ENCODE assay signal across 8 mouse cellular contexts in genomic region chr17:36168039-36168652, GRCm38 (mm10). TPM values are rescaled to one million over a fixed set of nuclear protein-coding genes. Genes with fewer than 3 reads are reported as not detected.
DNase-seq lines count a peak whose midpoint lies in the region; ATAC-seq and TF ChIP-seq lines count a peak whose summit lies in the region.

TSS of gene Gm8909 (minus strand) at chr17:36168537.

- no peak within 1 kb of the TSS for H3K9ac ChIP-seq in liver, embryonic 14.5 days (replicated peaks)
- H3K9ac ChIP-seq in stomach, embryonic 16.5 days (ENCODE audit: low read length): peak within 1 kb of the TSS; percentile 50; the same call in 1 of the 2 replicates

- no peak for TF ChIP-seq EP300 in liver, embryonic 14.5 days (IDR thresholded peaks at IDR 0.05; ENCODE audit: low read depth)

- no peak for TF ChIP-seq CTCF in spleen, adult 2 months (IDR thresholded peaks at IDR 0.05; ENCODE audit: extremely low read depth, insufficient read depth, insufficient read length, insufficient replicate concordance)
- no peak for TF ChIP-seq CTCF in liver, embryonic 14.5 days (IDR thresholded peaks at IDR 0.05; ENCODE audit: low read depth)

- ATAC-seq in granulocyte monocyte progenitor cell, adult 5-6 weeks (replicated peaks; ENCODE audit: poor library complexity, severe bottlenecking): peak; percentile 26; the same call in 1 of the 2 replicates
- ATAC-seq in liver, embryonic 14.5 days (ENCODE audit: insufficient read depth): no peak
- 0 out of 2 replicates have a peak, but pooled peaks have one; percentile 29 for ATAC-seq in stomach, embryonic 16.5 days (ENCODE audit: insufficient read depth, low FRiP score)

- peak within 1 kb of the TSS; percentile 64 for H3K4me3 ChIP-seq in spleen, adult 2 months (ENCODE audit: extremely low read depth, insufficient read depth, insufficient read length)
- peak within 1 kb of the TSS; percentile 36 to 48 for H3K4me3 ChIP-seq in liver, embryonic 14.5 days (ENCODE audit: insufficient read depth in 1 of 2, low read depth in 2 of 2, low read length in 2 of 2)
- peak within 1 kb of the TSS; percentile 51 for H3K4me3 ChIP-seq in stomach, embryonic 16.5 days (replicated peaks; ENCODE audit: low read length)

- H3K9me3 ChIP-seq in liver, embryonic 14.5 days (ENCODE audit: control insufficient read depth, low read length): no peaks in the 10 kb centered on the region
- H3K9me3 ChIP-seq in stomach, embryonic 16.5 days (replicated peaks; ENCODE audit: control insufficient read depth, low read length): no peaks in the 10 kb centered on the region

- TF ChIP-seq POLR2A in spleen, adult 2 months (IDR thresholded peaks at IDR 0.05; ENCODE audit: low read depth, low read length): no peak

- no peak within 1 kb of the TSS for H3K27ac ChIP-seq in spleen, adult 2 months (ENCODE audit: insufficient read depth, low read length)
- H3K27ac ChIP-seq in liver, embryonic 14.5 days: no peak within 1 kb of the TSS
- H3K27ac ChIP-seq in stomach, embryonic 16.5 days (ENCODE audit: low read length): no peak within 1 kb of the TSS

- H3K36me3 ChIP-seq in spleen, adult 2 months (ENCODE audit: control insufficient read depth, insufficient read depth, low read length): no peaks in the 10 kb centered on the region
- H3K36me3 ChIP-seq in liver, embryonic 14.5 days (replicated peaks; ENCODE audit: control insufficient read depth, insufficient read depth, low read depth): no peaks in the 10 kb centered on the region
- no peaks in the 10 kb centered on the region for H3K36me3 ChIP-seq in stomach, embryonic 16.5 days (ENCODE audit: control insufficient read depth, insufficient read depth, low read length)

- 8% methylated on average over 62 of the region's 63 CpGs for WGBS in spleen, adult 2 months
- 2% methylated on average over 62 of the region's 63 CpGs for WGBS in liver, embryonic 14.5 days (ENCODE audit: insufficient replicate concordance)
- WGBS in stomach, embryonic 16.5 days: 2% methylated on average over 63 of the region's 63 CpGs

- peaks cover 4% of the 10 kb centered on the region; the same call in 1 of the 2 replicates for H3K4me1 ChIP-seq in spleen, adult 2 months (ENCODE audit: control insufficient read depth, insufficient read depth, insufficient read length)
- H3K4me1 ChIP-seq in liver, embryonic 14.5 days (replicated peaks; ENCODE audit: control insufficient read depth in 2 of 2, insufficient read depth in 2 of 2, low read length in 1 of 2): no peaks in the 10 kb centered on the region
- no peaks in the 10 kb centered on the region for H3K4me1 ChIP-seq in stomach, embryonic 16.5 days (ENCODE audit: control insufficient read depth, insufficient read depth, low read length)

- peak within 1 kb of the TSS; percentile 58 for H3K4me2 ChIP-seq in liver, embryonic 14.5 days (ENCODE audit: low read depth)
- peak within 1 kb of the TSS; percentile 63 for H3K4me2 ChIP-seq in stomach, embryonic 16.5 days (ENCODE audit: low read depth, low read length)

- H3K27me3 ChIP-seq in spleen, adult 2 months (ENCODE audit: control insufficient read depth, insufficient read depth, low read length): peaks cover 15% of the 10 kb centered on the region
- peaks cover 46% of the 10 kb centered on the region for H3K27me3 ChIP-seq in liver, embryonic 14.5 days (ENCODE audit: control insufficient read depth, insufficient read depth, low read length)
- H3K27me3 ChIP-seq in stomach, embryonic 16.5 days (ENCODE audit: control insufficient read depth, insufficient read depth, low read length): peaks cover 30% of the 10 kb centered on the region

- DNase-seq in spleen, adult 2 months (ENCODE audit: low read depth in 1 of 2, low spot score in 2 of 2): no peak
- DNase-seq in spleen, adult 18-20 months: no peak
- no peak for DNase-seq in liver, embryonic 14.5 days (ENCODE audit: low read depth in 3 of 3, low spot score in 3 of 3)
- no peak for DNase-seq in cerebellum, postnatal 14 days
- no peak for DNase-seq in adrenal gland, adult 8-10 months
- no peak for DNase-seq in testis, postnatal 14 days (ENCODE audit: low spot score)

RNA-seq across cellular contexts. Expression of gene Gm8909, which starts in this region (rescaled TPM):
- polyA plus RNA-seq in spleen, adult 2 months (2012; rRNA removed): 0.15 TPM in 1 of 2 replicates, not detected in the other
- not detected in 2 replicates for total RNA-seq in granulocyte monocyte progenitor cell, adult 5-6 weeks (2014; fragmentation: Nextera tagmentation)
- total RNA-seq in granulocyte monocyte progenitor cell, adult 5-6 weeks (2017): not detected in 2 replicates
- polyA plus RNA-seq in liver, embryonic 14.5 days (2012; rRNA removed): not detected in 2 replicates
- polyA plus RNA-seq in liver, embryonic 14.5 days (2014; fragmentation: Nextera tagmentation; extraction: Ambion mirVana): not detected in 2 replicates
- polyA plus RNA-seq in stomach, embryonic 16.5 days (2015; fragmentation: Nextera tagmentation; extraction: Ambion mirVana): 0.42 and 0.45 TPM in 2 replicates
- total RNA-seq in adrenal gland, adult 8-10 months (2022): 1 to 10 TPM in 1 of 4 experiments, under 1 TPM in 1, not detected in 2; 0.40 to 1.2 TPM

Comparison
In these comparisons a context has a peak if more than half of its experiments do, and no peak if none do; other contexts are left out.
1. Peak in ATAC-seq in granulocyte monocyte progenitor cell, adult 5-6 weeks; RNA of the gene not detected or under 1 TPM.
2. Peak in ATAC-seq, H3K4me3 ChIP-seq, H3K9ac ChIP-seq and H3K4me2 ChIP-seq in stomach, embryonic 16.5 days; RNA of the gene not detected or under 1 TPM.